Mouse (Mus musculus) cerebellum, postnatal 25 days (tissue): ENCODE measurements around the gene Sp9.

ENCODE experiments used
- DNase-seq, 2 experiments: peaks; one replicate each; pipeline ENCODE4 v3.0.0; 2021; ENCODE audit warnings: mixed read lengths in 2 of 2

Gene Sp9

DNA sequence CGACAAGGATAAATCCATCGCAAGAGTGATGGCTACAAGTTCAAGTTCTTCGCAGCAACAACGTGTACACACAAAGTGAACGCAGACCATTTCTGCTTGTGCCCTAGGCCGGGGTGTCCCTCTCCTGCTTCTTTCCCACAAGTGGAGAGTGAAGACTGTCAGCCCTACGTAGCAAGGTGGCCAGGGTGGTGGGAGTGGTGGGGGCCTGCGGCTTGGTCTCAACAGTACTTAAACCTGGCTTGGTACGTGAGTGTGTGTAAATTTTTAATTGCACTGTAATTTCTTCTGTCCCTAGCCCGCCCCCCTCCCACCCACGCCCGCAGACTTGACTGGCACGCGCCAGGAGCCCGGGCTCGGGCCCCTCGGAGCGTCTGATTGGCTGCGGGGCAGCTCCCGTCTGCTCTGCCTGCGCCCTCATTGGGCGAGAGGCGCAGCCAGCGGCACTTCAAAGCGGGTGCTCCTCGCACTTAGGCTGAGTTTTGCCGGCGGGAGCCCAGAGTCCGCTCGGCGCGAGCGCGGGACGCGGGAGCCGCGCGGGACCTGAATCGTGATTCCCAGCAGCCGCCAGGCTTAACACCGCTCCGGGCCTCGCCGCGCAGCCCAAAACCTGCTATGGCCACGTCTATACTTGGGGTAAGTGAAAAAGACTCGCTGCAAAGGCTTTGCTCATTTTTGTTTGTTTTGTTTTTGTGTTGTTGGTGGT is at the start of gene Sp9:
Gene Sp9, plus strand, starts transcription at position 467 of the 703 bp plus-strand sequence.
- DNase-seq, result peak in 1 of 2 experiments; percentile 54

DNA sequence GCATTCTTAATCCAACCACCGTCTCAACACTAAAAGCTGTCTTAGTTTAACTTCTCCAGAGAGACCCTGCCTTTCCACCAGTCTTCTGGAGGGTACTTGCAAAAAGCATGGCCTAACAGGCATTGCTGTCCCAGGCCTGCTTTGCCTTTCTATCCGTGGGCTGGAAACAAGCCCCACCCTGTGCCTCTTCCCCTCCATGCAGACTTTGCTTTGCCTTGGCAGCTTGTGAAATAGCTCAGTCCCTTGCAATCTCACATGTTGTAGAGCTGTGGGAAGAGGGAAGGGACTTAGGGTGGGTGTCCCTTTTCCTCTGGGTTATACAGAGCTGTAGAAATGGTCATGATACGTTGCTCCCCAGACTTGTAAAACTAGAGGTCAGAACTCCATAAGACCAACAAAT is 40.6 kb upstream of the Sp9 start:
- DNase-seq, result no peak

DNA sequence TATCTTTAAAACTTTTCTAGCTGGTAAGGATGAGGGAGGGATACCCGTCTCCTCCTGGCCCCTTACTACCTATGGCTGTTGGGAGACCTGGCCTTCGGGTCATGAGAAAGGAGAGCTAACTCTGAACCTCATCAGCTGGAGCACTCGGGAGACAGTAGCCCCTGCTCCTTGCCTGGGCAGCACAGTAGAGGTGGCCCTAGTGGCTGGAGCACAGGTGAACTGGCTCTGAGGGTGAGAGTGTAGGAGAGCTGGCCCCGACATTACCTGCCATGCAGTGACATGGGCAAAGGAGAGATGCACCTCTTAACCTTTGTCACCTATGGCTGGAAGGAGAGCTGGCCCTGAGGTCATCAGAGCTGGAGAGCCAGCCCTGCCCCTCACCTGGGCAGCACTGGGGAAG is 30.4 kb upstream of the Sp9 start:
- DNase-seq, result no peak

DNA sequence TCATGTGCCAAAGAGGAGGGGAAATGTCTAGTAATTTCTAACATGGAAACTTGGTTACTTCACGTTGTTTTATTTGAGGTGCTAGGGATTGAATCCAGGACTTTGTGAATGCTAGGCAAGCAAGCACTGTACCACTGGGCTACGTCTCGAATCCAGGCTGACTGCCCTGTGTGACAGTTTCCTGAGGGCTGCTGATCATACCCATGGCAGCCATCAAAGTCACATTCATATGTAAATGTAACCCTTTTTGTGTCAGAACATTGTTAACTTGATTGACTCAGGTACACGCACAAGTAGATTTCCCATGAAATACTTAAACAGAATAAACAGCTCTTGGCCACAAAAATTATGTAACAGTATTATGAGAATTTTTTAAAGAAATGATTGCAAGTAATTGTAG is 23.0 kb upstream of the Sp9 start:
- no peak for DNase-seq

DNA sequence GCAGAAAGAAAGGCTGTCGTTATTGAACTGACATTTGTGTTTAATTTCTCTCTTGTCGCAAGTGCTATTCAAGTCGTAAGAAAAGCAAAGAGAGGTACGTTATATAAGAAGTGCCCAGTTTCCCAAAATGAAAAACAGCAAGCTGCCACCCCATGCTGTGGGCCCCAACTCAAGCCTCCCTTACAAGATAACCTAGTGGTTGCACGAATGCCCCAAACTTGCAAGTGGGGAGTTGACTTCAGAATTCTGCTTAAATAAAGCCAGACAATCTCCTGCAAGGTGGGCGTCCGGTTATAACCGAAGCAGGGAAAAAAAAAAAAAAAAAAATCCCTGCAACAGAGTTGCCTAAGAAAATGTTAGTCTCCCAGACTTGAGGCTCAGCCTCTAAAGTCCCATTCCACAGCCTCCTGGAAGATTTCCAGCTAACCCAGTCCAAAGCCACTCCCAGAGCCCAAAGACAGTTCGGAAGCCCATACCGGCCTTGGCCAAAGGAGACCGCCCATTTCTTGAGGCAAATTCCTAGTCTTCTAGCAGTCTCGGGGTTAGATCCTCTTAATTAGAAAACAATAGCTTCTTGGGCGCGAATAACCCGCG is 8.5 kb upstream of the Sp9 start:
- DNase-seq, result no peak

DNA sequence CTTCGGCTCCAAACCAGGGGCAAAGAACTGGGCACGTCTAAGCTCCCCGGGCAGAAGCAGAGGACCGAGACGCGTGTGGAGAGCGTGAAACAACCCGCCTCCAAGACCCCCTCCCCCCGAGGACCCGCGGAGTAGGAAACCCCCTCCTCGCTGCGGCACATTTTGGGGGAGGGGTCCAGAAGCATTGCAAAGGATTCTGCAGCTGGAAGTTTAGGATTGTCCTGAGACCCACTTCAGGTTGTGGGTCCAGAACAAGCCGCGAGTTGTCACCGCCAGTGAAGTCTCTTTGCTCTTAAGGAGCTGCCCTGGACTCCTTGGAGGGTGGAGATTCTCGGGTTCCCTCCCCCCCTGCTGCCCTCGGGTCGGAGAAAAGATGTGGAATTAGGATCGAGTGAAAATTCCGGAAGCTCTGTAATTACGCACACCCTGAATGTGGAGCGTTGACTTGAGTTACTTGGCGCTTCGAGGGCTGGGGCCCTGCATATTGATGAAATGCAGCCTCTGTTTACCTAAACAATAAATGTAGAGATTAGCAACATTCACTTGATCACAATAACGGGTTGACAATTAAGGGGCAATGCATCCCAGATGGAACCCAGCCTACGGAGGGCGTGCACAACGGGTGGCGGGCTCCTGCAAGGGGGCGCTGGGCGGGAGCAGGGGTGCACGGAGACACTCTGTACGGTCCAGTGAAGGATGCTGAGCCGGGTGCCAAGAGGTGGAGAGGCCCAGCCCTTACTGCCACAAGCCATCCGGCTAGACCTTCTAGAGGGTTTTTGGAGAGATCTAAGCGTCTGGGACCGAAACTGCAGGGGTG is 7.7 kb upstream of the Sp9 start:
- DNase-seq, result no peak

DNA sequence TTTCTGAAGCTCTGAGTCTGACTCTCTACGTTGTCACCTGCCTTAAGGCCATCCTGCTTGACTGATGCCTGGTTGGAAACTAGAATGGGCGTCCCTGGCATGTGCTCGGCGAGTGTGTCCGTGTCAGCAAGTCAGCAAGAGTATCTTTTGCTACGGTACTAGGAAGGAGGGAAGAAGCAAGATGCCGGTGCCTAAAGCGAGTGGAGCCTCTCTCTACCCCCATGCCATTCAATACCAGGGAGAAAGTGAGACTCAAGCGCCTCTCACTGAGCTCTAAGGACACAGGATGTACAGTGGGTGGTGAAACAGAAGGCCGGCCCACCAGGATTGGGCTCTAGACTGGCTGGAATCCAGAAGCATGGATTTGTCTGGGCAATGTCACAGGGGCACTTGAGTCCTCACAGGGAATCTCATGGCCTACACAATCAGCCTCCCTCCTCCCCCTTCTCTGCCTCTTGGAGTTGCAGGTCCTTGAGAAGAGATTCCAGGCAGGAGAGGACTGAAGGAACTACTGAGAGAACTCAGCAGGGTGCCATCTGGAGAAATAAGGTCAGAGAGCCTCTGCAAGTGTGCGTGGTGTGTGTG is 7.0 kb upstream of the Sp9 start:
- no peak for DNase-seq

DNA sequence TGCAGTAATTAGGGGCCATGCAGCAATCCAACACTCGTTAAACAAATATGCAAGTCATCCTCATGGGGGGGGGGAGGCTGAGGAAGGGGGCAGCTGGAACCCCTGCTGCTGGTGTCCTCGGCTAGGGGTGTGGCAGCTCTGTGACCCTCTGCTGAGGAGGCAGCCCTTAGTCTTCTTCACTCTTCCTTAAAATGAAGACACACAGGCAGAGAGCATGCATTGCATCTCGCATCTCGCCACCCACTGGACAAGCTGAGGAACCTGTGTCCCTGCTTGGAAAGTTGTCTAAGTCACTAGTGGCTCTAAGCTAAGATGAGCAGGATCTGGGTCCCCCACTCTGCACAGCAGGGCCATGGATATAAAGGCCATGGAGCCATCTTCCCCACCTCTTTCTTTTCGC is 5.7 kb upstream of the Sp9 start:
- DNase-seq, result no peak

DNA sequence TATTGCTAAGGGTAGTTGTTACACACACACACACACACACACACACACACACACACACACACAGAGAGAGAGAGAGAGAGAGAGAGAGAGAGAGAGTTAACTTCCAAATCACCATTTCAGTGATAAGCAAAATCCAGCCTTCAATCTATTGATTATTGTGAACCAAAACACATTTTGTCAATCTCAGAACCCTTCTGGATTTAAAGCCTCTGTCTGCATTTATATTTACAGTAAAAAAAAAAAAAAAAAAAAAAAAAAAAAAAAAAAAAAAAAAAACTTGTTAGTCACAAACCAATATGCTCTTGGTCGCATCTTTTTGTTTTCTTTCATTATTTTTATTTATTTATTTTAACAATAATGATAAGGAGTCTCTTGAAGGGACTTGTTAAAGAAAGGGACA is 5.1 kb upstream of the Sp9 start:
- DNase-seq, result no peak

DNA sequence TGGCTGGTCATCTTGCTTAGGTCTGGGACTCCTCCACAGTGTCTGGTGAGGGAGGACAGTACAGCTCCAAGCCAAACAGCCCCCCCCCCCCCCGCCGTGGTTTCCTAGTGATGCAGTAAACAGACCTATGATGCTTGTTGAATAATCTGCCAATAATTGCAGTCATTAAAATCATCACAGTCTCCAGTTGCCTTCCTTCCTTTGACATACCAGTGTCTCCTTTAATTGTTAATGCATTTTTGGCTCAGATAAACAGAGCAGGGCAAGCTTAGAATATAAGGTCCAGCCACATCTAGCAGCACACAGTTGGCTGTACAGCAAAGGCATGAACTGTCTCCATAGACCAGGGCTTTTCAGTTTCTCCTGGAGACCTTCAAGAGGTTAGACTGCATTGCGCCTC is 4.5 kb upstream of the Sp9 start:
- DNase-seq, result no peak

DNA sequence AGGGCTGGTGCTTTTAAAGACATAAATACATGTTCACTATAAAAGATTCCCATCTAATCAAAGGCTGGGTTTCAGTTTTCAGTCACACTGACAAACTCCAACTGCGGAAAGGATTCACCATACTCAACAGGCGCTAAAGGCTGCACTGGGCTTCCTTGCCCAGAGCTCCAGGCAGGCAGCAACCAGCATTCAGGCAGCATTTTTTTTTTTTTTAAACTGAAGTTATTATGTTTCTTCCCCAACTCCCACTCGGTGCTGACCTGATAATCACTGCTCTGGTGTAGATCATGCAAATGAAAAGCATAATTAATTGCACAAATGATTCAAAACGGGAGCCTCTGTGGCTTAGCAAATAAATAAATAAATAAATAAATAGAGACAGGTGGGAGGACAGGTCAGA is 3.9 kb upstream of the Sp9 start:
- no peak for DNase-seq

DNA sequence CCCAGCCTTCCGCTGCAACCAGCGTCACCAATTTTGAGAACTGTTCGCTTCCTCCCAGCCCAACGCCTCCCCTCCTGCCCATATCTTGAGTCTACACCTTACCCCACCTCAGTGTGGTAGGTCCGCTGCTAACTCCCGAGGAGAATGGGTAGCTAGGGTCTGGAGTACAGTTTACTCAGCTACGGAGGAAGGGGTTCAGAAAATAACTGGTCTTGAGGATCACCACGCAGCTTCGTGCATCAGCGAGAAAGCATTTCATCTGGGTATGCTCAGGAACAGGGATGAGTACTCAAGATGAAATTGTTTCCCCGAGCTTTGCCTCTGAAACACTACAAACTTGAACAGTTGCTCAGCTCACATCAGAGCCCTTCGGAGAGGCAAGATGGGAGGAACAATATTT is 3.4 kb upstream of the Sp9 start:
- DNase-seq, result peak in 1 of 2 experiments; percentile 23

DNA sequence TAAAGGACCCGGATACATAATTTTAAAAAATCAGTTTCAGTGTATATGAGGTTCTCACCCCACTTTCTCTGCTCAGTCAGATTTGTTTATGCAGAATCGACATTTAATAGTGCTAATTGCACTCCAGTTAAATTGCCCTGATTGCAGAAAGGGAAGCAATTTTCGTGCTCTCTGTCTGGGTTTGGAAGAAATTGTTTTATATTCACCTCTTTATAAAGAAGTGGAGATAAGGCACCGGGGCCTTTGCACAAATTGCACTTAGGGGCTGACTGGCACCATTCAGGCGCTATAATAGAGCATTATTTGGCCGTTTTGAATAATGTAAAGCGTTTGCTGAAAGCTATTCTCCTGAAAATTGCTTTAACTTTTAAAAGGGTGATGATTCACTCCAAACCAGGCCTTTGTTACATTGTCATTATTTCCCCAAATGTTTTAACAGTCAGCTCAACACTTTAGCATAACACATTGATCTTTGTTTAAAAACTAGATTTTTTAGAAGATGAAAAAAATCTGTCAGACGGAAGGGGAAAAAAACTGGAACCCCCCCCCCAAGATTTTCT is 2.8 kb upstream of the Sp9 start:
- no peak for DNase-seq

DNA sequence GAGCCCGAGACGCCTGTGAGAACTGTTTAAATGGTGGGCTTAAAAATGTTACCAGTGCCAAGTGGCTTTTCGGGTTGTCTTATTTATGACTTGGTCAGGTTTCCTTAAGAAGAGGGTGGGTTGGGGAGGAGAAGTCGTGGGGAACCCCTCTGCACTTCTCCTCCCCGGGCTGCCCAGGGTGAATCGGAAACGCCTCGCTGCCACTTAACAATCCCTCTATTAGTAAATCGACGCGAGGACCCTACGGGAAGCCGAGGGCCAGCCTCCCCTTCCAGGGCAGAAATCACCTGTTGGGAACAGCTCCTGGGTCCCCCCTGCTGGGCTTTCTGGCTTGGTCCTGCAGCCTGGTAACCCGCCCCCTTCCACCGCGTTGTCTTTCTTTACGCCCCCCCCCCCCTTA is 2.1 kb upstream of the Sp9 start:
- DNase-seq, result no peak

DNA sequence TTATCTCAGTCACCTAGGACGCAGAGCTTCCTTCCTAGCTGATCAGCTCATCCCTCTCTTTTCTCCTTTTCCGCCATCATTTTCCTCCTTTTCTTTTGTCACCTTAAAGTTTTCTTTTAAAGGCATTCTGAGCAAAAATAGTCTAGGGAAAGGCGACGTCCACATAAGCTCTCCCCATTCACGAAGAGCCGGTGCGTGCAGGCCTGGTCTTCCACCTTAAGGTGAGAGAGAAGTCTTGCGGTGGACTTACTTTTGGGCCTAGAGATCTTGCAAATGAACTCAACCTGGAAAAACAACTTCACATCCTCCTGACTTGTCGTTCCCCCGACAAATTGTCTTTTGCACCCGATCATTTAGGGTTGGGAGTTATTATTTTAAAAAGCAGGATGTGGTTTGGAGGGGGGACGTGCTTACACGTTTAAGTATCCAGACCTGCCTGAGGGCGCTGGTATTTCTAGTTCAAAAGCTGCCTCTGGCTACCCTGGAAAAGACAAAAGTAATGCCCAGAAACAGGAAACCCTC is 1.6 kb upstream of the Sp9 start:
- DNase-seq, result no peak

DNA sequence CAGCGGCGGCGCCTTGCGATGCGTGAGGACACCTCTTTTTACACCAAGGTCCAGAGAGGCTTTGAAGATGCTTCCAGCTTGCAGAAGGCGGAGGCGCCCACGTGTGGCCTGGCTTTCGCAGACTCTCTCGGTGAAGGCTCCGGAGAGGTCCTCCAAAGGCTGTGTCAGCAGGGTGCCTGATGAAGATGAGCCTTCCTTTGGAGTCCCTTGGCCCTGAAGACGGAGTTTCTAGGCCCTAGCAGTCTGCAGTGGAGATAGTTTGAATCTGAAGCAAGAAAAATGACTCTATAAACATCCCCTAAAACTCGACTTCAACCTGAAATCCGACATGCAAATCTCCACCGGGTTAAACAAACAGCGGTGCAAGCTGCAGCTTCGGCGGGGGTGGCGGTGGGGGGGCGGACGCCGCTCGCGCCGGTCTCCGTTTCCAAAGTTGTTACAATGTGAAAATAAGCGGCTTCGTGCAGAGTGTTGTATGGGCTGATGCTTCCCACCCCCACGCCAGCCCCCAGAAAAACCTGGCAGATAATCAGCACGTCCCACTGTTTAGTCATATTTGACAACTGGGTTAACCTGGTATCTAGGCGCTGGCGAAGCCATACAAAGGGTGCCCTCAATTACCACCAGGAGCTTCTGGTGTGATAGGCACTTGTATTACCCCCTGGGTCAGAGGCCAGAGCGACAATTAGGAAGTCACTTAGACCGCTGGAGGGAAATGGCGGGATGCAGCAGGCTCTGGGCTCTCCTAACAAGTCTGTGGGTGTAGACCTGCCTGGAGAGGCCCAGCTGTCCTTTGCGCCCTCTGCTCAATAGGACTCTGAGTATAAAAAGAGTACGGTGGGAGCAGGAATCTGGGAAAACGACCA is 899 bp upstream of the Sp9 start:
- DNase-seq, result peak in 1 of 2 experiments; percentile 29

DNA sequence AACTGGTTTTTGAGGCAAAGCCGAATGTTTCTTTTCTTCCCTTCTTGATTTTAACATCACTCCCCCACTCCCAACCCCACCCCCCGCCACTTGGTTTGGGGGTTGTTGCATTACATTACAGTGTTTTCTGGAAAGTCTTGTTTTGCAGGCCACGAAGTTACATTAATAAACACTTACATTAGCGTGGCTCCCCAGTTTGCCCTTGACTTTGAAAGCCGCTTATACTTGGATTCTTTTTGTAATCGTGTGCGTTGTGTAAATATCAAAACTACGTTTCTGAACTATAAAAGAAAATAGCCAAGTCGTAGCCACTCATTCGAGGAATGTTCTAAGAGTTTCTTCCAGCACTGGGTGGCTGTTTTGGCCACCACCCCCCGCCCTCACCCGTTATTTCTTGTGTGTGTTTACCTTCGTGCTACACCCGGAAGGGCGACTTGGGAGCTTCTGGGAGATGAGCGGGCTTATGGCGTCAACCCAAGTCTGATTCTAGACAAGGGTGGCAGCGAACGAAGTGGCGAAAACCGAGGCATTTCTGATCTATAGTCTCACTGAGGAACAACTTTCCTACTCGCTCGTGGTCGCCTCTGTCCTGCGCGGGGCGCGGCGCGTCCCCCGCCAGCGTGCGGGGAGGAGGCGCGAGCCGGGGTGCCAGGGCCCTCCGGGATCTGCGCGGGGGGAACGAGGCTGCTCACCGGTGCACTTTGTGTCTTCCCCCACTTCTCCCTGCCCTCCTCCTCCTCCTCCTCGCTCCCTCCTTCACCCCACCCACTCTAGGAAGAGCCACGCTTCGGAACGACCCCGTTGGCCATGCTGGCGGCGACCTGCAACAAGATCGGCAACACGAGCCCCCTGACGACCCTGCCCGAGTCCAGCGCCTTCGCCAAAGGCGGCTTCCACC is 875 bp downstream of the Sp9 start:
- DNase-seq, result peak in 1 of 2 experiments; percentile 46

DNA sequence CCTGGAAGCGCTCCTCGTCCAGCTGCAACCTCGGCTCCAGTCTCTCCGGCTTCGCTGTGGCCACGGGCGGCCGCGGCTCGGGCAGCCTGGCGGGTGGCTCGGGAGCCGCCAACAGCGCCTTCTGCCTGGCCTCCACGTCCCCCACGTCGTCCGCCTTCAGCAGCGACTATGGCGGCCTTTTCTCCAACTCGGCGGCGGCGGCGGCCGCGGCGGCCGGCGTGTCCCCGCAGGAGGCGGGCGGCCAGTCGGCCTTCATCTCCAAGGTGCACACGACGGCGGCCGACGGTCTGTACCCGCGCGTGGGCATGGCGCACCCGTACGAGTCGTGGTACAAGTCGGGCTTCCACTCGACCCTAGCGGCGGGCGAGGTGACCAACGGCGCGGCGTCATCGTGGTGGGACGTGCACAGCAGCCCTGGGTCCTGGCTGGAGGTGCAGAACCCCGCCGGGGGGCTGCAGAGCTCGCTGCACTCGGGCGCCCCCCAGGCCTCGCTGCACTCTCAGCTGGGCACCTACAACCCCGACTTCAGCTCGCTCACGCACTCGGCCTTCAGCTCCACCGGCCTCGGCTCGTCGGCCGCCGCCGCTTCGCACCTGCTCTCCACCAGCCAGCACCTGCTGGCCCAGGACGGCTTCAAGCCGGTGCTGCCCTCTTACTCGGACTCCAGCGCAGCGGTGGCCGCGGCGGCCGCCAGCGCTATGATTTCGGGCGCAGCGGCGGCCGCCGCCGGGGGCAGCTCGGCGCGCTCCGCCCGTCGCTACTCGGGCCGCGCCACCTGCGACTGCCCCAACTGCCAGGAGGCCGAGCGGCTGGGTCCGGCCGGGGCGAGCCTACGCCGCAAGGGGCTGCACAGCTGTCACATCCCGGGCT is 1.8 kb downstream of the Sp9 start:
- peak in 1 of 2 experiments; percentile 19 for DNase-seq

DNA sequence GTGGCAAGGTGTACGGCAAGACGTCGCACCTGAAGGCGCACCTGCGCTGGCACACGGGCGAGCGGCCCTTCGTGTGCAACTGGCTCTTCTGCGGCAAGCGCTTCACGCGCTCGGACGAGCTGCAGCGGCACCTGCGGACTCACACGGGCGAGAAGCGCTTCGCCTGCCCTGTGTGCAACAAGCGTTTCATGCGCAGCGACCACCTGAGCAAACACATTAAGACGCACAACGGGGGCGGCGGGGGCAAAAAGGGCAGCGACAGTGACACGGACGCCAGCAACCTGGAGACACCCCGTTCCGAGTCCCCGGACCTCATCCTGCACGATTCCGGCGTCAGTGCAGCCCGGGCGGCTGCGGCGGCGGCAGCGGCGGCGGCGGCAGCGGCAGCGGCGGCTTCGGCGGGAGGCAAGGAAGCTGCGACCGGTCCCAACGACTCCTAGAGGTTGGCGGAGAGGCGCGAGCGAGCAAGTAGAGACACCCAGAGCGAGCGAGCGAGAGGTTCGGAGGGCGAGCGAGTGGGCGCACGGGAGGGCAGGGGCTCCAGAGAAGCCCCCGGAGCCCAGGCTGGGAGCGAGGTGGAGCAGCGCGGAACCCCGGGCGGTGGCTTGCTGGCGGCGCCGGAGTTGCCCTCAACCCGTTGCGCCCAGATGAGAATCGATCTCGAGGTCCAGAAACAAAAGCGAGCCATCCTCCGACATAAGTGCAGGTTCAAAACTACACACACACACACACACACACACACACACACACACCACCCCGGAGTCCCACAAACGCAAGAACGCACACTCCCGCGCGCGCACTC is 2.6 kb downstream of the Sp9 start:
- DNase-seq, result peak in 1 of 2 experiments; percentile 51
